Mouse (Mus musculus): ENCODE results near the gene Dab2. TPM values are rescaled to one million over a fixed set of nuclear protein-coding genes. Genes with fewer than 3 reads are reported as not detected.

Dab2 gene
- polyA plus RNA-seq, 1 experiment from 2014 or later: 243 TPM

GRCm38 (mm10) chr15:6454461-6454860, 154.9 kb downstream of the Dab2 start:
- 78% methylated on average over 2 of the region's 2 CpGs for WGBS
- no peaks in the 10 kb centered on the region for H3K27me3 ChIP-seq (replicated peaks; ENCODE audit: control insufficient read depth, insufficient read depth, low read length)
- H3K27ac ChIP-seq (ENCODE audit: low read depth, low read length): no peak overlapping the region
- no peak overlapping the region for H3K9ac ChIP-seq (ENCODE audit: low read depth, low read length)
- H3K4me2 ChIP-seq (replicated peaks; ENCODE audit: low read depth): no peak overlapping the region
- H3K4me3 ChIP-seq (ENCODE audit: low read depth, low read length): no peak overlapping the region
- no peaks in the 10 kb centered on the region for H3K4me1 ChIP-seq (replicated peaks; ENCODE audit: control insufficient read depth, insufficient read depth, low read length)
- ATAC-seq: no peak
- TF ChIP-seq CTCF (IDR thresholded peaks at IDR 0.05; ENCODE audit: low read depth): no peak
- no peaks in the 10 kb centered on the region for H3K9me3 ChIP-seq (ENCODE audit: control insufficient read depth)
- no peaks in the 10 kb centered on the region for H3K36me3 ChIP-seq (ENCODE audit: control insufficient read depth, insufficient read depth)

GRCm38 (mm10) chr15:6461381-6461780, 161.8 kb downstream of the Dab2 start:
- no peak overlapping the region for H3K4me3 ChIP-seq (ENCODE audit: low read depth, low read length)
- no peak overlapping the region for H3K9ac ChIP-seq (ENCODE audit: low read depth, low read length)
- H3K9me3 ChIP-seq (ENCODE audit: control insufficient read depth): no peaks in the 10 kb centered on the region
- ATAC-seq: no peak
- no peak for TF ChIP-seq CTCF (IDR thresholded peaks at IDR 0.05; ENCODE audit: low read depth)
- H3K27me3 ChIP-seq (replicated peaks; ENCODE audit: control insufficient read depth, insufficient read depth, low read length): no peaks in the 10 kb centered on the region
- no peak overlapping the region for H3K27ac ChIP-seq (ENCODE audit: low read depth, low read length)
- WGBS: 75% methylated on average over 8 of the region's 8 CpGs
- no peaks in the 10 kb centered on the region for H3K4me1 ChIP-seq (replicated peaks; ENCODE audit: control insufficient read depth, insufficient read depth, low read length)
- H3K4me2 ChIP-seq (replicated peaks; ENCODE audit: low read depth): no peak overlapping the region
- H3K36me3 ChIP-seq (ENCODE audit: control insufficient read depth, insufficient read depth): no peaks in the 10 kb centered on the region

- no peak overlapping the region for H3K9ac ChIP-seq (ENCODE audit: low read depth, low read length)
- H3K27ac ChIP-seq (ENCODE audit: low read depth, low read length): no peak overlapping the region
- H3K36me3 ChIP-seq (ENCODE audit: control insufficient read depth, insufficient read depth): no peaks in the 10 kb centered on the region
- ATAC-seq: no peak
- no peaks in the 10 kb centered on the region for H3K4me1 ChIP-seq (replicated peaks; ENCODE audit: control insufficient read depth, insufficient read depth, low read length)
- 83% methylated on average over 3 of the region's 3 CpGs for WGBS
- no peak overlapping the region for H3K4me2 ChIP-seq (replicated peaks; ENCODE audit: low read depth)
- H3K4me3 ChIP-seq (ENCODE audit: low read depth, low read length): no peak overlapping the region
- H3K27me3 ChIP-seq (replicated peaks; ENCODE audit: control insufficient read depth, insufficient read depth, low read length): no peaks in the 10 kb centered on the region
- TF ChIP-seq CTCF (IDR thresholded peaks at IDR 0.05; ENCODE audit: low read depth): no peak
- no peaks in the 10 kb centered on the region for H3K9me3 ChIP-seq (ENCODE audit: control insufficient read depth)
Measured at GRCm38 (mm10) chr15:6463361-6463923, 163.9 kb downstream of the Dab2 start.

- Histone ChIP-seq H3K4me3 (ENCODE audit: low read depth, low read length) (no peak overlapping the region), H3K9ac (ENCODE audit: low read depth, low read length) (no peak overlapping the region), H3K27ac (ENCODE audit: low read depth, low read length) (no peak overlapping the region), H3K36me3 (ENCODE audit: control insufficient read depth, insufficient read depth) (no peaks in the 10 kb centered on the region), H3K9me3 (ENCODE audit: control insufficient read depth) (no peaks in the 10 kb centered on the region), H3K4me2 (replicated peaks; ENCODE audit: low read depth) (no peak overlapping the region), H3K27me3 (replicated peaks; ENCODE audit: control insufficient read depth, insufficient read depth, low read length) (no peaks in the 10 kb centered on the region), H3K4me1 (replicated peaks; ENCODE audit: control insufficient read depth, insufficient read depth, low read length) (no peaks in the 10 kb centered on the region)
- no peak for TF ChIP-seq CTCF (IDR thresholded peaks at IDR 0.05; ENCODE audit: low read depth)
- WGBS: 87% methylated on average over 10 of the region's 10 CpGs
- ATAC-seq: no peak
Measured at GRCm38 (mm10) chr15:6466995-6467394, 167.4 kb downstream of the Dab2 start.

- WGBS: 93% methylated on average over 1 of the region's 1 CpGs
Measured at GRCm38 (mm10) chr15:6468845-6469244, 169.3 kb downstream of the Dab2 start.

GRCm38 (mm10) chr15:6469384-6469783, 169.8 kb downstream of the Dab2 start:
- H3K36me3 ChIP-seq (ENCODE audit: control insufficient read depth, insufficient read depth): no peaks in the 10 kb centered on the region
- no peaks in the 10 kb centered on the region for H3K27me3 ChIP-seq (replicated peaks; ENCODE audit: control insufficient read depth, insufficient read depth, low read length)
- H3K9me3 ChIP-seq (ENCODE audit: control insufficient read depth): no peaks in the 10 kb centered on the region
- H3K4me1 ChIP-seq (replicated peaks; ENCODE audit: control insufficient read depth, insufficient read depth, low read length): no peaks in the 10 kb centered on the region
- H3K4me3 ChIP-seq (ENCODE audit: low read depth, low read length): no peak overlapping the region
- H3K4me2 ChIP-seq (replicated peaks; ENCODE audit: low read depth): no peak overlapping the region
- H3K9ac ChIP-seq (ENCODE audit: low read depth, low read length): no peak overlapping the region
- H3K27ac ChIP-seq (ENCODE audit: low read depth, low read length): no peak overlapping the region
- no peak for TF ChIP-seq CTCF (IDR thresholded peaks at IDR 0.05; ENCODE audit: low read depth)
- 89% methylated on average over 3 of the region's 3 CpGs for WGBS
- no peak for ATAC-seq

More at GRCm38 (mm10) chr15:6468845-6469244, 169.3 kb downstream of the Dab2 start:
- peak; percentile 36; the same call in 1 of the 2 replicates for TF ChIP-seq CTCF (IDR thresholded peaks at IDR 0.05; ENCODE audit: low read depth)
- Histone ChIP-seq H3K4me2 (replicated peaks; ENCODE audit: low read depth) (no peak overlapping the region), H3K9ac (ENCODE audit: low read depth, low read length) (no peak overlapping the region), H3K4me1 (replicated peaks; ENCODE audit: control insufficient read depth, insufficient read depth, low read length) (no peaks in the 10 kb centered on the region), H3K9me3 (ENCODE audit: control insufficient read depth) (no peaks in the 10 kb centered on the region), H3K27ac (ENCODE audit: low read depth, low read length) (no peak overlapping the region), H3K4me3 (ENCODE audit: low read depth, low read length) (no peak overlapping the region), H3K36me3 (ENCODE audit: control insufficient read depth, insufficient read depth) (no peaks in the 10 kb centered on the region), H3K27me3 (replicated peaks; ENCODE audit: control insufficient read depth, insufficient read depth, low read length) (no peaks in the 10 kb centered on the region)
- ATAC-seq: no peak

- H3K4me1 ChIP-seq (replicated peaks; ENCODE audit: control insufficient read depth, insufficient read depth, low read length): no peaks in the 10 kb centered on the region
- no peak overlapping the region for H3K27ac ChIP-seq (ENCODE audit: low read depth, low read length)
- no peaks in the 10 kb centered on the region for H3K9me3 ChIP-seq (ENCODE audit: control insufficient read depth)
- WGBS: 64% methylated on average over 3 of the region's 3 CpGs
- no peak for ATAC-seq
- H3K4me3 ChIP-seq (ENCODE audit: low read depth, low read length): no peak overlapping the region
- H3K36me3 ChIP-seq (ENCODE audit: control insufficient read depth, insufficient read depth): no peaks in the 10 kb centered on the region
- H3K4me2 ChIP-seq (replicated peaks; ENCODE audit: low read depth): no peak overlapping the region
- H3K27me3 ChIP-seq (replicated peaks; ENCODE audit: control insufficient read depth, insufficient read depth, low read length): no peaks in the 10 kb centered on the region
- no peak for TF ChIP-seq CTCF (IDR thresholded peaks at IDR 0.05; ENCODE audit: low read depth)
- H3K9ac ChIP-seq (ENCODE audit: low read depth, low read length): no peak overlapping the region
Measured at GRCm38 (mm10) chr15:6483561-6483960, 184.0 kb downstream of the Dab2 start.

Other genes with a start within 250 kb of the Dab2 start
- gene C9, start 145.5 kb downstream of the Dab2 start, polyA plus RNA-seq (2015; fragmentation: Nextera tagmentation; extraction: Ambion mirVana): 0.57 and 0.63 TPM in 2 replicates
- 4.7 and 5.4 TPM in 2 replicates for gene Fyb, start 223.1 kb downstream of the Dab2 start, polyA plus RNA-seq (2015; fragmentation: Nextera tagmentation; extraction: Ambion mirVana)

All from intestine, postnatal 0 days (tissue).